Mouse (Mus musculus): Measurements from ENCODE around the gene Prr13.
A peak's percentile ranks its signal among the peaks of the same experiment; 100 is the strongest.

Prr13 gene

GRCm38 (mm10) chr15:102458904-102459317, at the start of gene Prr13:
Gene Prr13 (plus strand): TSS chr15:102459028.
- DNase-seq = peak; percentile 94

GRCm38 (mm10) chr15:102409286-102409685, 49.5 kb upstream of the Prr13 start:
- no peak for DNase-seq

- no peak for DNase-seq
Observed at GRCm38 (mm10) chr15:102411077-102411476, 47.8 kb upstream of the Prr13 start.

GRCm38 (mm10) chr15:102413687-102414086, 45.1 kb upstream of the Prr13 start:
- no peak for DNase-seq

- no peak for DNase-seq
Observed at GRCm38 (mm10) chr15:102417524-102417923, 41.3 kb upstream of the Prr13 start.

- DNase-seq = no peak
Observed at GRCm38 (mm10) chr15:102420986-102421385, 37.8 kb upstream of the Prr13 start.

- no peak for DNase-seq
Observed at GRCm38 (mm10) chr15:102421437-102421836, 37.4 kb upstream of the Prr13 start.

- DNase-seq = no peak
Observed at GRCm38 (mm10) chr15:102423602-102424240, 35.1 kb upstream of the Prr13 start.

- no peak for DNase-seq
Observed at GRCm38 (mm10) chr15:102424657-102425056, 34.2 kb upstream of the Prr13 start.

- DNase-seq = no peak
Observed at GRCm38 (mm10) chr15:102426963-102427362, 31.9 kb upstream of the Prr13 start.

- DNase-seq = no peak
Observed at GRCm38 (mm10) chr15:102432046-102432445, 26.8 kb upstream of the Prr13 start.

GRCm38 (mm10) chr15:102433173-102433572, 25.7 kb upstream of the Prr13 start:
- DNase-seq = no peak

- DNase-seq = peak; percentile 74
Observed at GRCm38 (mm10) chr15:102442490-102442889, 16.3 kb upstream of the Prr13 start.

GRCm38 (mm10) chr15:102445146-102445545, 13.7 kb upstream of the Prr13 start, which contains the start of gene Amhr2:
Gene Amhr2 (plus strand): TSS chr15:102445367.
- DNase-seq = no peak

GRCm38 (mm10) chr15:102446448-102446847, 12.4 kb upstream of the Prr13 start:
- no peak for DNase-seq

GRCm38 (mm10) chr15:102449366-102449765, 9.5 kb upstream of the Prr13 start:
- DNase-seq = no peak

- DNase-seq = no peak
Observed at GRCm38 (mm10) chr15:102450928-102451327, 7.9 kb upstream of the Prr13 start.

- DNase-seq = no peak
Observed at GRCm38 (mm10) chr15:102451666-102452430, 7.0 kb upstream of the Prr13 start.

GRCm38 (mm10) chr15:102455993-102456392, 2.8 kb upstream of the Prr13 start:
- DNase-seq = no peak

- no peak for DNase-seq
Observed at GRCm38 (mm10) chr15:102458050-102458736, 635 bp upstream of the Prr13 start.

GRCm38 (mm10) chr15:102459381-102459780, 553 bp downstream of the Prr13 start:
- no peak for DNase-seq

GRCm38 (mm10) chr15:102459847-102460246, 1.0 kb downstream of the Prr13 start:
- DNase-seq = no peak

- no peak for DNase-seq
Observed at GRCm38 (mm10) chr15:102460409-102460808, 1.6 kb downstream of the Prr13 start.

- DNase-seq = no peak
Observed at GRCm38 (mm10) chr15:102460971-102461370, 2.1 kb downstream of the Prr13 start.

Measured in cerebellum, adult 11 months (tissue).